Mouse (Mus musculus) G1E (cell line): Measurements from ENCODE around the gene Olfr522.

ENCODE experiments used
- CTCF ChIP-seq: IDR thresholded peaks from 2 replicates; pipeline ENCODE4 v1.5.1; 2012; ENCODE audit warnings: low read depth, low read length, inconsistent platforms, mixed read lengths
- POLR2AphosphoS5 ChIP-seq: IDR thresholded peaks from 2 replicates; pipeline ENCODE4 v1.6.1; 2012; ENCODE audit warnings: low read depth, low read length, inconsistent platforms; ENCODE audit not compliant: insufficient replicate concordance

DNA sequence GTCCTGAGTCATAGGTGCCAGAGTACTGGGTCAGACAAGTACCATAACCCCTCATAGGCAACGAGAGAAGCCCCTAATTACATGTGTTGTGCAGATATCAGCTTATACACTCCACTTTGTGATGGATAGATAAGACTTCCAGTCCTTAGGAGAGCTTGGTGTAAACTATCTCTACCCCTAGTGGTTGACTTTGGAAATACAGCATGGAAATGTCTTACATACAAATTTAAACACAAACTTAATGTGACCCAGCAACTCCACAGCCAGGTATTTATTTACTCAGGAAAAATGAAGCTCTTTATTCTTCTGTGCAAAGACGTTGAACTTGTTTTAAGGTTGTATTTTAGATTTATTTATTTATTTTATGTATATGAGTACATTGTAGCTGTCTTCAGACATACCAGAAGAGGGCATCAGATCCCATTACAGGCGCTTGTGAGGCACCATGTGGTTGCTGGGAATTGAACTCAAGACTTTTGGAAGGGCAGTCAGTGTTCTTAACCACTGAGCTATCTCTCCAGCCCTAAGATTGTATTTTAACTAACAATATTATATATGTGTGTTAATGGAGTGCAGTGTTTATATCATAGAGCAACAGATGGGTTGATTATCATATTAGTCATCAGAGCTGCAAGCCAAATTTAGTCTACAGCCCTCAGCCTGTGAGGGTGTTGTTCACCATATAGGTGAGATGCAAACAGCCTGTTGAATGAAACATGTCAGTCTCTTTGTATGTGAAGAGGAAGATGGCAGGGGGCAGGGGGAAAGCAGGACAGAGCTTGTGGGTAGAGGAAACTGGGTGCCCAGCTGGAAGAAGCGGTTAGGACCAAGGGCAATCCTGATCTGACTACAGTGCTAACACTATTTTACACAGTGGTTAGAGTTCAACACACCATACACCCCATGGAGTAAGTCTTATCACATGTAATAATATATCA, 24.1 kb upstream of the Olfr522 start:
- peak; percentile 39; the same call in 1 of the 2 replicates for TF ChIP-seq CTCF
- TF ChIP-seq POLR2AphosphoS5: no peak
